Mouse (Mus musculus) MEL (cell line): ENCODE results near the gene Eva1c. TPM values are rescaled to one million over a fixed set of nuclear protein-coding genes. Genes with fewer than 3 reads are reported as not detected.
A peak's percentile ranks its signal among the peaks of the same experiment; 100 is the strongest.

Experiments used
- DNase-seq: peaks from one replicate; pipeline ENCODE4 v3.0.0; 2011; ENCODE audit warnings: low read depth, low spot score
- H3K27ac ChIP-seq: 2 replicates; pipeline ENCODE4 v1.5.1; 2012; ENCODE audit warnings: low read depth, mild to moderate bottlenecking, control low read depth, low read length, moderate library complexity; ENCODE audit not compliant: control insufficient read depth
- H3K27me3 ChIP-seq, 2 experiments: fragments of 150-350 bp in 1 of 2; sonication (generic) in 1 of 2; 2 replicates each; pipeline ENCODE4 v1.6.1; 2012; ENCODE audit warnings: low read length in 2 of 2, mild to moderate bottlenecking in 2 of 2, improper control_type of control experiment in 1 of 2, moderate library complexity in 1 of 2; ENCODE audit not compliant: insufficient read depth in 2 of 2, control insufficient read depth in 1 of 2
- H3K36me3 ChIP-seq, 2 experiments: 2 replicates each; pipeline ENCODE4 v1.6.1; 2012 to 2014; ENCODE audit warnings: low read length in 2 of 2, improper control_type of control experiment in 1 of 2, inconsistent platforms in 1 of 2, mild to moderate bottlenecking in 1 of 2; ENCODE audit not compliant: insufficient read depth in 2 of 2, control insufficient read depth in 1 of 2
- H3K4me1 ChIP-seq, 2 experiments: fragments of 150-350 bp in 1 of 2; sonication (generic) in 1 of 2; 2 replicates each; pipeline ENCODE4 v1.6.1; 2012; ENCODE audit warnings: low read length in 2 of 2, improper control_type of control experiment in 1 of 2, mild to moderate bottlenecking in 1 of 2; ENCODE audit not compliant: insufficient read depth in 2 of 2, control insufficient read depth in 1 of 2
- H3K4me3 ChIP-seq, 2 experiments: fragments of 150-350 bp in 1 of 2; sonication (generic) in 1 of 2; 2 replicates each; pipeline ENCODE4 v1.5.1; 2012; ENCODE audit warnings: low read depth in 2 of 2, low read length in 2 of 2, mild to moderate bottlenecking in 2 of 2, moderate library complexity in 2 of 2, control low read depth in 1 of 2, improper control_type of control experiment in 1 of 2; ENCODE audit not compliant: control insufficient read depth in 1 of 2, insufficient read depth in 1 of 2
- H3K79me2 ChIP-seq: 2 replicates; pipeline ENCODE4 v1.6.1; 2012; ENCODE audit warnings: mild to moderate bottlenecking, low read length, moderate library complexity; ENCODE audit not compliant: control insufficient read depth, poor library complexity, insufficient read depth
- H3K9ac ChIP-seq: 2 replicates; pipeline ENCODE4 v1.6.1; 2012; ENCODE audit warnings: low read depth, mild to moderate bottlenecking, control low read depth, low read length, moderate library complexity; ENCODE audit not compliant: control insufficient read depth, poor library complexity, severe bottlenecking
- H3K9me3 ChIP-seq: fragments of 150-350 bp; sonication (generic); replicated peaks from 2 replicates; pipeline ENCODE4 v1.6.1; 2012; ENCODE audit warnings: mild to moderate bottlenecking, low read length, improper control_type of control experiment, moderate library complexity; ENCODE audit not compliant: insufficient read depth
- CHD2 ChIP-seq: IDR thresholded peaks from 2 replicates; pipeline ENCODE4 v1.6.1; 2011; ENCODE audit warnings: low read length, improper control_type of control experiment
- CTCF ChIP-seq, 3 experiments: IDR thresholded peaks in 2 of 3; conservative IDR thresholded peaks in 1 of 3; 2 replicates each; pipeline ENCODE4 v1.5.1; 2011 to 2012; ENCODE audit warnings: low read length in 3 of 3, low read depth in 2 of 3, mild to moderate bottlenecking in 2 of 3, improper control_type of control experiment in 1 of 3, inconsistent platforms in 1 of 3, mixed read lengths in 1 of 3, moderate library complexity in 1 of 3; ENCODE audit not compliant: control insufficient read depth in 1 of 3, insufficient read depth in 1 of 3, poor library complexity in 1 of 3, severe bottlenecking in 1 of 3
- EP300 ChIP-seq, 2 experiments: IDR thresholded peaks; 2 replicates each; pipeline ENCODE4 v1.6.1; 2011; ENCODE audit warnings: improper control_type of control experiment in 2 of 2, low read length in 2 of 2, low read depth in 1 of 2, mild to moderate bottlenecking in 1 of 2
- ETS1 ChIP-seq: IDR thresholded peaks from 2 replicates; pipeline ENCODE4 v1.6.1; 2012; ENCODE audit warnings: low read depth, mild to moderate bottlenecking, inconsistent platforms, low read length, improper control_type of control experiment, moderate library complexity
- GABPA ChIP-seq: IDR thresholded peaks from 2 replicates; pipeline ENCODE4 v1.6.1; 2012; ENCODE audit warnings: low read depth, mild to moderate bottlenecking, inconsistent platforms, low read length, improper control_type of control experiment, moderate library complexity
- GATA1 ChIP-seq: IDR thresholded peaks from 2 replicates; pipeline ENCODE4 v1.6.1; 2011; ENCODE audit warnings: low read depth, low read length, improper control_type of control experiment
- JUND ChIP-seq: IDR thresholded peaks from 2 replicates; pipeline ENCODE4 v1.6.1; 2011; ENCODE audit warnings: low read depth, mild to moderate bottlenecking, improper control_type of control experiment, low read length
- MAX ChIP-seq: IDR thresholded peaks from 2 replicates; pipeline ENCODE4 v1.6.1; 2011; ENCODE audit warnings: low read length, improper control_type of control experiment
- MEF2A ChIP-seq: IDR thresholded peaks from 2 replicates; pipeline ENCODE4 v1.6.1; 2014; ENCODE audit warnings: low read depth, mild to moderate bottlenecking, inconsistent platforms, low read length, improper control_type of control experiment; ENCODE audit not compliant: poor library complexity, insufficient replicate concordance, severe bottlenecking; ENCODE audit errors: extremely low read depth
- MYC ChIP-seq: IDR thresholded peaks from 2 replicates; pipeline ENCODE4 v1.6.1; 2011; ENCODE audit warnings: low read depth, mild to moderate bottlenecking, low read length, improper control_type of control experiment, moderate library complexity
- POLR2A ChIP-seq, 2 experiments: IDR thresholded peaks; 2 replicates each; pipeline ENCODE4 v1.6.1; 2011 to 2012; ENCODE audit warnings: low read length in 2 of 2, mild to moderate bottlenecking in 2 of 2, control low read depth in 1 of 2, improper control_type of control experiment in 1 of 2, low read depth in 1 of 2, moderate library complexity in 1 of 2; ENCODE audit not compliant: control insufficient read depth in 1 of 2, insufficient read depth in 1 of 2, poor library complexity in 1 of 2
- RAD21 ChIP-seq: IDR thresholded peaks from 2 replicates; pipeline ENCODE4 v1.6.1; 2011; ENCODE audit warnings: mild to moderate bottlenecking, low read depth, low read length, improper control_type of control experiment
- SMC3 ChIP-seq: IDR thresholded peaks from 2 replicates; pipeline ENCODE4 v1.6.1; 2011; ENCODE audit warnings: low read depth, low read length, improper control_type of control experiment
- TBP ChIP-seq: IDR thresholded peaks from 2 replicates; pipeline ENCODE4 v1.8.0; 2011; ENCODE audit warnings: low read depth, low read length, improper control_type of control experiment
- TCF12 ChIP-seq: IDR thresholded peaks from 2 replicates; pipeline ENCODE4 v1.6.1; 2014; ENCODE audit warnings: low read depth, mild to moderate bottlenecking, inconsistent platforms, low read length, improper control_type of control experiment, moderate library complexity
- USF1 ChIP-seq: IDR thresholded peaks from 2 replicates; pipeline ENCODE4 v1.6.1; 2014; ENCODE audit warnings: low read depth, mild to moderate bottlenecking, inconsistent platforms, low read length, improper control_type of control experiment, moderate library complexity
- USF2 ChIP-seq, 2 experiments: IDR thresholded peaks; 2 replicates each; pipeline ENCODE4 v1.6.1; 2011 to 2012; ENCODE audit warnings: improper control_type of control experiment in 2 of 2, low read length in 2 of 2, borderline replicate concordance in 1 of 2, inconsistent platforms in 1 of 2, low read depth in 1 of 2, mild to moderate bottlenecking in 1 of 2; ENCODE audit not compliant: insufficient read depth in 1 of 2
- ZC3H11A ChIP-seq: IDR thresholded peaks from 2 replicates; pipeline ENCODE4 v1.6.1; 2012; ENCODE audit warnings: low read depth, mild to moderate bottlenecking, inconsistent platforms, low read length, improper control_type of control experiment
- ZKSCAN1 ChIP-seq: IDR thresholded peaks from 2 replicates; pipeline ENCODE4 v1.6.1; 2012; ENCODE audit warnings: low read depth, mild to moderate bottlenecking, inconsistent platforms, low read length, improper control_type of control experiment, moderate library complexity
- ZMIZ1 ChIP-seq: IDR thresholded peaks from 2 replicates; pipeline ENCODE4 v1.6.1; 2012; ENCODE audit warnings: low read depth, mild to moderate bottlenecking, inconsistent platforms, low read length, improper control_type of control experiment, moderate library complexity
- polyA plus RNA-seq, 2 experiments: library from polyadenylated mRNA; stranded (reverse) in 1 of 2; unstranded in 1 of 2; fragments of >175 nt in 1 of 2; fragments of >200 nt in 1 of 2; gene quantifications; 2 replicates each; pipeline versions ENCODE4 v1.2.1 to v1.2.4; 2012; ENCODE audit warnings: low replicate concordance in 2 of 2, low read depth in 1 of 2; ENCODE audit not compliant: insufficient read length in 2 of 2, insufficient read depth in 1 of 2, missing spikeins in 1 of 2
- total RNA-seq: library from RNA; depleted of rRNA; stranded (reverse); fragments of 300-350 nt; gene quantifications from 2 replicates; pipeline ENCODE4 v1.2.3, GENCODE M21; 2012; rRNA removed

The Eva1c gene
- total RNA-seq, result not detected in 2 replicates
- polyA plus RNA-seq, result under 1 TPM in 1 of 2 experiments, not detected in 1; 0.06 TPM

DNA sequence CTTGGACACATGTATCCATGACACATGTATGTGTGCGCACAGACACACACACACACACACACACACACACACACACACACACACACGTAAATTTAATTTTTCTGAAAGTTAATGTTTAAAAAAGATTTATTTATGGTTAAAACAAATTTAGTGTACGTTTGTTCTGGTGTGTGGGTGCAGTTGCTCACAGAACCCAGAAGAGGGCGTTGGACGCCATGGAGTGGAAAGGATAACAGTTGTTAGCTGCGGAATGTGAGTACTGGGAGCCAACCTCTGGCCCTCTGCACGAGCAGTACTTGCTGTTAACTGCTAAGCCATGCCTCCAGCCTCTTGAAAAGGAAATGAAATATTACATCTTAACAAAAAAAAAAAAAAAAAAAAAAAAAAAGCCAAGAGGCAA, at the start of gene Eva1c:
Gene Eva1c (plus strand): TSS at position 263 of the 400 bp plus-strand sequence.
- Histone ChIP-seq H3K36me3 (no peaks in the 10 kb centered on the region; a peak in 1 of 4 replicates), H3K4me3 (no peak within 1 kb of the TSS), H3K27ac (no peak within 1 kb of the TSS), H3K9ac (no peak within 1 kb of the TSS), H3K79me2 (no peaks in the 10 kb centered on the region; the same call in 1 of the 2 replicates), H3K4me1 (peaks cover 0 to 9% of the 10 kb centered on the region in 2 experiments; a peak in 2 of 4 replicates), H3K9me3 (no peaks in the 10 kb centered on the region), H3K27me3 (peaks cover 0 to 8% of the 10 kb centered on the region in 2 experiments; a peak in 3 of 4 replicates)
- TF ChIP-seq CTCF (IDR thresholded peaks at IDR 0.05 in 2 of 3, conservative IDR thresholded peaks at IDR 0.05 in 1 of 3; ENCODE audit: control insufficient read depth in 1 of 3, insufficient read depth in 1 of 3, low read depth in 2 of 3, low read length in 3 of 3, poor library complexity in 1 of 3, severe bottlenecking in 1 of 3) (peak; percentile 58 to 59 (median 59)), RAD21 (peak; percentile 61), ZC3H11A (peak; percentile 49), ZKSCAN1 (no peak), POLR2A (IDR thresholded peaks at IDR 0.05; ENCODE audit: control insufficient read depth in 1 of 2, insufficient read depth in 1 of 2, low read depth in 1 of 2, low read length in 2 of 2, poor library complexity in 1 of 2) (no peak), EP300 (IDR thresholded peaks at IDR 0.05; ENCODE audit: low read depth in 1 of 2, low read length in 2 of 2) (no peak), SMC3 (peak; percentile 58), USF2 (IDR thresholded peaks at IDR 0.05; ENCODE audit: borderline replicate concordance in 1 of 2, insufficient read depth in 1 of 2, low read depth in 1 of 2, low read length in 2 of 2) (no peak), USF1 (no peak), GABPA (no peak)
- DNase-seq, result peak; percentile 55

- DNase-seq, result no peak
- Histone ChIP-seq H3K4me3 (no peak overlapping the region), H3K36me3 (peaks cover 0 to 5% of the 10 kb centered on the region in 2 experiments; a peak in 2 of 4 replicates)
These were observed 46.7 kb upstream of the Eva1c start for GRCm38 (mm10) chr16:90779783-90780182.

More at GRCm38 (mm10) chr16:90779783-90780182, 46.7 kb upstream of the Eva1c start:
- Histone ChIP-seq H3K27ac (no peak overlapping the region), H3K9me3 (no peaks in the 10 kb centered on the region), H3K9ac (no peak overlapping the region), H3K79me2 (no peaks in the 10 kb centered on the region), H3K27me3 (no peaks in the 10 kb centered on the region), H3K4me1 (no peaks in the 10 kb centered on the region)
- no peak for TF ChIP-seq EP300 (IDR thresholded peaks at IDR 0.05; ENCODE audit: low read depth in 1 of 2, low read length in 2 of 2)
- no peak for TF ChIP-seq ETS1
- TF ChIP-seq GABPA, result no peak
- TF ChIP-seq TCF12, result no peak
- TF ChIP-seq CHD2, result no peak
- TF ChIP-seq GATA1, result no peak
- TF ChIP-seq TBP, result no peak
- TF ChIP-seq MEF2A, result no peak
- TF ChIP-seq ZC3H11A, result no peak
- TF ChIP-seq MAX, result no peak
- TF ChIP-seq ZMIZ1, result no peak
- TF ChIP-seq JUND, result no peak
- TF ChIP-seq MYC, result no peak
